Mouse (Mus musculus): ENCODE results near the gene Hcrt.

Hcrt gene

GRCm38 (mm10) chr11:100735954-100736745, 26.6 kb downstream of the Hcrt start:
- no peak for DNase-seq (ENCODE audit: low read depth)

GRCm38 (mm10) chr11:100735134-100735865, 27.4 kb downstream of the Hcrt start:
- no peak for DNase-seq (ENCODE audit: low read depth)

GRCm38 (mm10) chr11:100730477-100731205, 32.1 kb downstream of the Hcrt start:
- no peak for DNase-seq (ENCODE audit: low read depth)

- no peak for DNase-seq (ENCODE audit: low read depth)
These were observed 32.8 kb downstream of the Hcrt start for GRCm38 (mm10) chr11:100729976-100730375.

- DNase-seq (ENCODE audit: low read depth) = no peak
These were observed 34.1 kb downstream of the Hcrt start for GRCm38 (mm10) chr11:100728601-100729000.

- DNase-seq (ENCODE audit: low read depth) = no peak
These were observed 35.5 kb downstream of the Hcrt start for GRCm38 (mm10) chr11:100727201-100727600.

GRCm38 (mm10) chr11:100724919-100725512, 37.7 kb downstream of the Hcrt start:
- DNase-seq (ENCODE audit: low read depth) = no peak

- DNase-seq (ENCODE audit: low read depth) = no peak
These were observed 40.2 kb downstream of the Hcrt start for GRCm38 (mm10) chr11:100722493-100723028.

GRCm38 (mm10) chr11:100721776-100722492, 40.8 kb downstream of the Hcrt start:
- DNase-seq (ENCODE audit: low read depth) = no peak

- DNase-seq (ENCODE audit: low read depth) = no peak
These were observed 41.5 kb downstream of the Hcrt start for GRCm38 (mm10) chr11:100721254-100721653.

- DNase-seq (ENCODE audit: low read depth) = peak; percentile 40
These were observed 42.4 kb downstream of the Hcrt start for GRCm38 (mm10) chr11:100720345-100720744.

- DNase-seq (ENCODE audit: low read depth) = no peak
These were observed 42.8 kb downstream of the Hcrt start for GRCm38 (mm10) chr11:100719893-100720292.

- no peak for DNase-seq (ENCODE audit: low read depth)
These were observed 43.4 kb downstream of the Hcrt start for GRCm38 (mm10) chr11:100719312-100719711.

GRCm38 (mm10) chr11:100718866-100719265, 43.9 kb downstream of the Hcrt start:
- no peak for DNase-seq (ENCODE audit: low read depth)

- no peak for DNase-seq (ENCODE audit: low read depth)
These were observed 44.3 kb downstream of the Hcrt start for GRCm38 (mm10) chr11:100718462-100718861.

GRCm38 (mm10) chr11:100716649-100717048, 46.1 kb downstream of the Hcrt start:
- DNase-seq (ENCODE audit: low read depth) = no peak

- no peak for DNase-seq (ENCODE audit: low read depth)
These were observed 47.8 kb downstream of the Hcrt start for GRCm38 (mm10) chr11:100714948-100715347.

- DNase-seq (ENCODE audit: low read depth) = peak; percentile 57
These were observed 48.2 kb downstream of the Hcrt start for GRCm38 (mm10) chr11:100714534-100714915.

- DNase-seq (ENCODE audit: low read depth) = no peak
These were observed 48.8 kb downstream of the Hcrt start, which contains the start of gene Hspb9 for GRCm38 (mm10) chr11:100713735-100714533. TSS of gene Hspb9 (plus strand) at chr11:100713850.

GRCm38 (mm10) chr11:100713174-100713573, 49.6 kb downstream of the Hcrt start:
- DNase-seq (ENCODE audit: low read depth) = no peak
